Mouse (Mus musculus) kidney, adult 11 months (tissue): ENCODE data around the gene Gm20890.
"Not testable (repeated sequence)": the region's sequence is repeated elsewhere in the genome, so short reads cannot be mapped to it uniquely, and the experiment has no call there.

Source experiments
- DNase-seq: peaks from one replicate; pipeline ENCODE4 v3.0.0; 2022

Gene Gm20890

GRCm38 (mm10) chrY:26776699-26777098 is at the start of gene Gm20890:
Gene Gm20890, minus strand, starts transcription at chrY:26776799.
- not testable (repeated sequence) for DNase-seq
